Mouse (Mus musculus): ENCODE data around the gene Cited4. TPM values are rescaled to one million over a fixed set of nuclear protein-coding genes. Genes with fewer than 3 reads are reported as not detected.

Gene Cited4
- polyA plus RNA-seq, 1 experiment from 2014 or later: 29.8 TPM

DNA sequence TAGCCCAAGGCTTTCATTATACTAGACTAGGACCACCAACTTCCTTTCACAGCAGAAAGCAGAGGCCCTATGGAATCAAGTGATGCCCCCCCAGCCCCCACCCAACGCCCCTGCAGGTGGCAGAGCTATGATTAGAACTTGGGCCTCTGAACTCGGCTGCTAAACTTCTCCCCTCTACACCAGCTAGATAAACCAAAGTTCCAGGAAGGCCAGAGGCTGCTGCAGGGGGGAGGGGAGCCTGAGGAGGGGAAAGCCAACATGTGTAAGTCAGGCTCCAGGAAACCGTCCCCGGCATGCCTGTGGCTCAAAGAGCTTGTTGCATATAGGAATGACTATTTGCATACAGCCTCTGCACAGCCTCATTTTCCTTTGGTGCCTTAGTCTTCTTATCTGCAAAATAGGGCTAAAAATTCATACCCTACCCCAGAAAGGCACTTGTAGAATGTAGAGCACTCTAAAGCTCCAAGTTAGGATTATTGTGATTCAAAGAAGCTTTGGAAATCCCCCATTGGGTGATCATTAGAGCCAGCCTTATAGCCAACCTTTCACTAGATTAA lies 1.1 kb upstream of the Cited4 start:
- Histone ChIP-seq H3K27ac (replicated peaks) (no peak overlapping the region), H3K4me1 (replicated peaks; ENCODE audit: control insufficient read depth, insufficient read depth) (no peaks in the 10 kb centered on the region), H3K36me3 (ENCODE audit: control insufficient read depth, insufficient read depth, low read length) (no peaks in the 10 kb centered on the region), H3K9me3 (ENCODE audit: control insufficient read depth, low read length) (no peaks in the 10 kb centered on the region), H3K9ac (ENCODE audit: low read length) (no peak overlapping the region), H3K27me3 (ENCODE audit: control insufficient read depth, insufficient read depth, low read length) (no peaks in the 10 kb centered on the region), H3K4me2 (replicated peaks; ENCODE audit: low read depth) (no peak overlapping the region), H3K4me3 (ENCODE audit: low read depth, low read length) (no peak overlapping the region)
- ATAC-seq (ENCODE audit: low FRiP score, low TSS enrichment): no peak
- WGBS: 47% methylated on average over 4 of the region's 4 CpGs
- TF ChIP-seq EP300 (optimal IDR thresholded peaks at IDR 0.05) (no peak), CTCF (IDR thresholded peaks at IDR 0.05; ENCODE audit: low read depth) (no peak)
- DNase-seq (ENCODE audit: low spot score): no peak

DNA sequence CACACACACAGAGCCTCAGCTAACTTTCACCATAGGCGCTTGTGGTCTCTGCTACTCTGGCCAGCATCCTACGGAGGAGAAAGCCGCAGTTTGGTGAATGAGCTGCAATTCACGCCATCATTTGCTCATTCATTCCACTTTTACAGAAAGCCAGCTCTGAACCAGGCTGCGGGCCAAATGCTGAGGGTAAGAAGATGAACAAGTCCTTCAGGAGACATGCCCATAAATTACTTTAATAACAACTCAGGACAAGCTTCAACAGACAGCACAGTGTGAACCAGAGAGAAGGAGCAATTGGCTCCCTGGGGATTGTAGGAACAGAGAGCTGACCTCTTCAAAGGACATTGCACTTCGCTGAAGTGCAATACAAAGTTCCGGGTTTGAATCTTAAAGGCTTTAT lies 590 bp upstream of the Cited4 start:
- H3K36me3 ChIP-seq (ENCODE audit: control insufficient read depth, insufficient read depth, low read length): no peaks in the 10 kb centered on the region
- H3K4me3 ChIP-seq (ENCODE audit: low read depth, low read length): no peak overlapping the region
- TF ChIP-seq CTCF (IDR thresholded peaks at IDR 0.05; ENCODE audit: low read depth) (no peak), EP300 (optimal IDR thresholded peaks at IDR 0.05) (no peak)
- DNase-seq (ENCODE audit: low spot score): no peak
- no peak for ATAC-seq (ENCODE audit: low FRiP score, low TSS enrichment)
- 0 out of 2 replicates have a peak overlapping the region, but pooled peaks have one; percentile 30 for H3K27ac ChIP-seq (replicated peaks)
- H3K9ac ChIP-seq (ENCODE audit: low read length): no peak overlapping the region
- 63% methylated on average over 7 of the region's 7 CpGs for WGBS
- no peaks in the 10 kb centered on the region for H3K27me3 ChIP-seq (ENCODE audit: control insufficient read depth, insufficient read depth, low read length)
- H3K4me2 ChIP-seq (replicated peaks; ENCODE audit: low read depth): no peak overlapping the region; the same call in 1 of the 2 replicates
- H3K4me1 ChIP-seq (replicated peaks; ENCODE audit: control insufficient read depth, insufficient read depth): no peaks in the 10 kb centered on the region
- H3K9me3 ChIP-seq (ENCODE audit: control insufficient read depth, low read length): no peaks in the 10 kb centered on the region

GRCm38 (mm10) chr4:120667045-120667501 lies 701 bp downstream of the Cited4 start:
- peak; percentile 53 for ATAC-seq (ENCODE audit: low FRiP score, low TSS enrichment)
- H3K27ac ChIP-seq (replicated peaks): peak overlapping the region; percentile 79
- peak overlapping the region; percentile 59 for H3K4me3 ChIP-seq (ENCODE audit: low read depth, low read length)
- no peaks in the 10 kb centered on the region for H3K27me3 ChIP-seq (ENCODE audit: control insufficient read depth, insufficient read depth, low read length)
- TF ChIP-seq EP300 (optimal IDR thresholded peaks at IDR 0.05): no peak
- no peak for TF ChIP-seq CTCF (IDR thresholded peaks at IDR 0.05; ENCODE audit: low read depth)
- peak; percentile 72 for DNase-seq (ENCODE audit: low spot score)
- peak overlapping the region; percentile 100 for H3K4me2 ChIP-seq (replicated peaks; ENCODE audit: low read depth)
- H3K9ac ChIP-seq (ENCODE audit: low read length): peak overlapping the region; percentile 71
- WGBS: under 1% methylated on average over 49 of the region's 50 CpGs
- no peaks in the 10 kb centered on the region for H3K36me3 ChIP-seq (ENCODE audit: control insufficient read depth, insufficient read depth, low read length)
- H3K9me3 ChIP-seq (ENCODE audit: control insufficient read depth, low read length): no peaks in the 10 kb centered on the region
- H3K4me1 ChIP-seq (replicated peaks; ENCODE audit: control insufficient read depth, insufficient read depth): no peaks in the 10 kb centered on the region

DNA sequence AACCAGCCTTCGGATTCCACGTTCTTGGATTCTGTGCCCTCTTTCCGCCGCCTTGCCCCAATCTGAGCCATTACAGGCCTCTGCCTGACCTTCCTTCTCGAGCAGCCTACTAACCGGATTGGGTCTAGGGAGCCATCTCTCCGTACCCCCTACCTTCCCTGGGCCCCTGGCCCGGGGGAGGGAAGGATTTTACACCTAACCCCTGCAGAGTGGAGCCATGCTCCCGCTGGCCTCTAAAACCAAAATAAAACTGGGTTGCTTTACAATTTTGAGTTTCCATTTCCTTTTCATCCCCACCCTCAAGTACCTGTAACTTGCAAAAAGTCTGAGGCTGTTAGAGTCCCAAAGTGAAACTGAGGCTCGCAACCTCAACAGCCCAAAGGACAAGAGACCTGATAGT lies 1.2 kb downstream of the Cited4 start:
- DNase-seq (ENCODE audit: low spot score) (no peak), ATAC-seq (ENCODE audit: low FRiP score, low TSS enrichment) (no peak)
- Histone ChIP-seq H3K27me3 (ENCODE audit: control insufficient read depth, insufficient read depth, low read length) (no peaks in the 10 kb centered on the region), H3K27ac (replicated peaks) (peak overlapping the region; percentile 79), H3K36me3 (ENCODE audit: control insufficient read depth, insufficient read depth, low read length) (no peaks in the 10 kb centered on the region), H3K4me3 (ENCODE audit: low read depth, low read length) (peak overlapping the region; percentile 59), H3K9ac (ENCODE audit: low read length) (peak overlapping the region; percentile 71), H3K4me1 (replicated peaks; ENCODE audit: control insufficient read depth, insufficient read depth) (no peaks in the 10 kb centered on the region), H3K9me3 (ENCODE audit: control insufficient read depth, low read length) (no peaks in the 10 kb centered on the region), H3K4me2 (replicated peaks; ENCODE audit: low read depth) (peak overlapping the region; percentile 100)
- WGBS: 39% methylated on average over 10 of the region's 10 CpGs
- no peak for TF ChIP-seq EP300 (optimal IDR thresholded peaks at IDR 0.05)
- TF ChIP-seq CTCF (IDR thresholded peaks at IDR 0.05; ENCODE audit: low read depth): no peak

- no peak for TF ChIP-seq EP300 (optimal IDR thresholded peaks at IDR 0.05)
- peak; percentile 45 for TF ChIP-seq CTCF (IDR thresholded peaks at IDR 0.05; ENCODE audit: low read depth)
- WGBS: 87% methylated on average over 4 of the region's 4 CpGs
- Histone ChIP-seq H3K27me3 (ENCODE audit: control insufficient read depth, insufficient read depth, low read length) (no peaks in the 10 kb centered on the region), H3K4me2 (replicated peaks; ENCODE audit: low read depth) (no peak overlapping the region), H3K4me1 (replicated peaks; ENCODE audit: control insufficient read depth, insufficient read depth) (no peaks in the 10 kb centered on the region), H3K36me3 (ENCODE audit: control insufficient read depth, insufficient read depth, low read length) (no peaks in the 10 kb centered on the region), H3K9me3 (ENCODE audit: control insufficient read depth, low read length) (no peaks in the 10 kb centered on the region), H3K4me3 (ENCODE audit: low read depth, low read length) (no peak overlapping the region), H3K9ac (ENCODE audit: low read length) (no peak overlapping the region), H3K27ac (replicated peaks) (no peak overlapping the region)
- ATAC-seq (ENCODE audit: low FRiP score, low TSS enrichment): no peak
- DNase-seq (ENCODE audit: low spot score): no peak
These were observed 2.2 kb downstream of the Cited4 start for GRCm38 (mm10) chr4:120668551-120668950.

GRCm38 (mm10) chr4:120669585-120669984 lies 3.2 kb downstream of the Cited4 start:
- Histone ChIP-seq H3K4me1 (replicated peaks; ENCODE audit: control insufficient read depth, insufficient read depth) (no peaks in the 10 kb centered on the region), H3K4me3 (ENCODE audit: low read depth, low read length) (no peak overlapping the region), H3K4me2 (replicated peaks; ENCODE audit: low read depth) (no peak overlapping the region), H3K9ac (ENCODE audit: low read length) (no peak overlapping the region), H3K27ac (replicated peaks) (no peak overlapping the region), H3K27me3 (ENCODE audit: control insufficient read depth, insufficient read depth, low read length) (no peaks in the 10 kb centered on the region), H3K9me3 (ENCODE audit: control insufficient read depth, low read length) (no peaks in the 10 kb centered on the region), H3K36me3 (ENCODE audit: control insufficient read depth, insufficient read depth, low read length) (no peaks in the 10 kb centered on the region)
- DNase-seq (ENCODE audit: low spot score) (no peak), ATAC-seq (ENCODE audit: low FRiP score, low TSS enrichment) (no peak)
- 71% methylated on average over 5 of the region's 5 CpGs for WGBS
- TF ChIP-seq EP300 (optimal IDR thresholded peaks at IDR 0.05) (no peak), CTCF (IDR thresholded peaks at IDR 0.05; ENCODE audit: low read depth) (no peak)

Measured in stomach, postnatal 0 days (tissue).